Mouse (Mus musculus): ENCODE results near the gene Pla2g4a. TPM values are rescaled to one million over a fixed set of nuclear protein-coding genes. Genes with fewer than 3 reads are reported as not detected.
A peak's percentile ranks its signal among the peaks of the same experiment; 100 is the strongest.

The Pla2g4a gene
- total and polyA plus RNA-seq, 3 experiments = 6.4 to 14.4 TPM; not detected in 1

- H3K27ac ChIP-seq (ENCODE audit: control insufficient read depth, low read depth, low read length) = no peak overlapping the region
- H3K4me3 ChIP-seq (ENCODE audit: control insufficient read depth in 1 of 2, insufficient read depth in 1 of 2, low read depth in 2 of 2, low read length in 2 of 2) = no peak overlapping the region
- H3K4me1 ChIP-seq (ENCODE audit: control insufficient read depth in 1 of 2, insufficient read depth in 2 of 2, low read length in 2 of 2) = no peaks in the 10 kb centered on the region
- H3K27me3 ChIP-seq (ENCODE audit: control insufficient read depth in 1 of 2, insufficient read depth in 2 of 2, low read length in 2 of 2) = no peaks in the 10 kb centered on the region
- no peaks in the 10 kb centered on the region for H3K79me2 ChIP-seq (ENCODE audit: control insufficient read depth, insufficient read depth, low read length, poor library complexity)
- no peaks in the 10 kb centered on the region for H3K36me3 ChIP-seq (ENCODE audit: control insufficient read depth in 1 of 2, insufficient read depth in 2 of 2, low read length in 2 of 2)
- no peak for DNase-seq (ENCODE audit: low read depth, low spot score)
- no peaks in the 10 kb centered on the region for H3K9me3 ChIP-seq (replicated peaks; ENCODE audit: insufficient read depth, low read length)
- TF ChIP-seq TBP (IDR thresholded peaks at IDR 0.05; ENCODE audit: low read depth, low read length) = no peak
- no peak overlapping the region for H3K9ac ChIP-seq (ENCODE audit: control insufficient read depth, low read depth, low read length, poor library complexity, severe bottlenecking)
Measured at GRCm38 (mm10) chr1:149912984-149913383, 48.1 kb downstream of the Pla2g4a start.

- TF ChIP-seq SIN3A (IDR thresholded peaks at IDR 0.05; ENCODE audit: low read length) (no peak), USF1 (IDR thresholded peaks at IDR 0.05; ENCODE audit: low read depth, low read length) (peak; percentile 59), CTCF (IDR thresholded peaks at IDR 0.05 in 2 of 3, conservative IDR thresholded peaks at IDR 0.05 in 1 of 3; ENCODE audit: control insufficient read depth in 1 of 3, insufficient read depth in 1 of 3, low read depth in 2 of 3, low read length in 3 of 3, poor library complexity in 1 of 3, severe bottlenecking in 1 of 3) (no peak), MYC (IDR thresholded peaks at IDR 0.05; ENCODE audit: low read depth, low read length) (no peak), MXI1 (IDR thresholded peaks at IDR 0.05; ENCODE audit: low read depth, low read length) (no peak), SMC3 (IDR thresholded peaks at IDR 0.05; ENCODE audit: low read depth, low read length) (no peak)
- no peak overlapping the region for H3K9ac ChIP-seq (ENCODE audit: control insufficient read depth, low read depth, low read length, poor library complexity, severe bottlenecking)
- no peak overlapping the region for H3K4me3 ChIP-seq (ENCODE audit: control insufficient read depth in 1 of 2, insufficient read depth in 1 of 2, low read depth in 2 of 2, low read length in 2 of 2)
- no peaks in the 10 kb centered on the region for H3K27me3 ChIP-seq (ENCODE audit: control insufficient read depth in 1 of 2, insufficient read depth in 2 of 2, low read length in 2 of 2)
- H3K4me1 ChIP-seq (ENCODE audit: control insufficient read depth in 1 of 2, insufficient read depth in 2 of 2, low read length in 2 of 2) = peaks cover 0 to 2% of the 10 kb centered on the region in 2 experiments; a peak in 1 of 4 replicates
- no peak overlapping the region for H3K27ac ChIP-seq (ENCODE audit: control insufficient read depth, low read depth, low read length)
- H3K36me3 ChIP-seq (ENCODE audit: control insufficient read depth in 1 of 2, insufficient read depth in 2 of 2, low read length in 2 of 2) = peaks cover 0 to 3% of the 10 kb centered on the region in 2 experiments; a peak in 2 of 4 replicates
- peak; percentile 52 for DNase-seq (ENCODE audit: low read depth, low spot score)
- no peaks in the 10 kb centered on the region for H3K9me3 ChIP-seq (replicated peaks; ENCODE audit: insufficient read depth, low read length)
- H3K79me2 ChIP-seq (ENCODE audit: control insufficient read depth, insufficient read depth, low read length, poor library complexity) = no peaks in the 10 kb centered on the region
Measured at GRCm38 (mm10) chr1:149911050-149911449, 50.0 kb downstream of the Pla2g4a start.

- Histone ChIP-seq H3K79me2 (ENCODE audit: control insufficient read depth, insufficient read depth, low read length, poor library complexity) (no peaks in the 10 kb centered on the region), H3K27me3 (ENCODE audit: control insufficient read depth in 1 of 2, insufficient read depth in 2 of 2, low read length in 2 of 2) (no peaks in the 10 kb centered on the region), H3K9ac (ENCODE audit: control insufficient read depth, low read depth, low read length, poor library complexity, severe bottlenecking) (no peak overlapping the region), H3K9me3 (replicated peaks; ENCODE audit: insufficient read depth, low read length) (no peaks in the 10 kb centered on the region), H3K27ac (ENCODE audit: control insufficient read depth, low read depth, low read length) (no peak overlapping the region), H3K4me3 (ENCODE audit: control insufficient read depth in 1 of 2, insufficient read depth in 1 of 2, low read depth in 2 of 2, low read length in 2 of 2) (no peak overlapping the region), H3K4me1 (ENCODE audit: control insufficient read depth in 1 of 2, insufficient read depth in 2 of 2, low read length in 2 of 2) (no peaks in the 10 kb centered on the region), H3K36me3 (ENCODE audit: control insufficient read depth in 1 of 2, insufficient read depth in 2 of 2, low read length in 2 of 2) (no peaks in the 10 kb centered on the region)
- TF ChIP-seq MYB (IDR thresholded peaks at IDR 0.05; ENCODE audit: low read depth, low read length) (no peak), POLR2AphosphoS5 (IDR thresholded peaks at IDR 0.05; ENCODE audit: borderline replicate concordance, low read depth, low read length) (no peak), EP300 (IDR thresholded peaks at IDR 0.05; ENCODE audit: low read depth in 1 of 2, low read length in 2 of 2) (no peak), ZKSCAN1 (IDR thresholded peaks at IDR 0.05; ENCODE audit: low read depth, low read length) (no peak)
- no peak for DNase-seq (ENCODE audit: low read depth, low spot score)
Measured at GRCm38 (mm10) chr1:149898001-149898625, 63.0 kb downstream of the Pla2g4a start.
